Mouse (Mus musculus) adrenal gland, postnatal 4 days (tissue): Measurements from ENCODE around the gene Adam23. TPM values are rescaled to one million over a fixed set of nuclear protein-coding genes. Genes with fewer than 3 reads are reported as not detected.
"Not testable (repeated sequence)": the region's sequence is repeated elsewhere in the genome, so short reads cannot be mapped to it uniquely, and the experiment has no call there.

Experiments
- DNase-seq, 2 experiments: peaks; one replicate each; pipeline ENCODE4 v3.0.0; 2021 to 2022; ENCODE audit warnings: low spot score in 2 of 2, mixed read lengths in 2 of 2
- total RNA-seq, 2 experiments: library from RNA; stranded (reverse); gene quantifications; 2 replicates each; pipeline ENCODE4 v1.2.3; 2021

The Adam23 gene
- total RNA-seq, 2 experiments from 2014 or later = 18.5 to 21.2 TPM

DNA sequence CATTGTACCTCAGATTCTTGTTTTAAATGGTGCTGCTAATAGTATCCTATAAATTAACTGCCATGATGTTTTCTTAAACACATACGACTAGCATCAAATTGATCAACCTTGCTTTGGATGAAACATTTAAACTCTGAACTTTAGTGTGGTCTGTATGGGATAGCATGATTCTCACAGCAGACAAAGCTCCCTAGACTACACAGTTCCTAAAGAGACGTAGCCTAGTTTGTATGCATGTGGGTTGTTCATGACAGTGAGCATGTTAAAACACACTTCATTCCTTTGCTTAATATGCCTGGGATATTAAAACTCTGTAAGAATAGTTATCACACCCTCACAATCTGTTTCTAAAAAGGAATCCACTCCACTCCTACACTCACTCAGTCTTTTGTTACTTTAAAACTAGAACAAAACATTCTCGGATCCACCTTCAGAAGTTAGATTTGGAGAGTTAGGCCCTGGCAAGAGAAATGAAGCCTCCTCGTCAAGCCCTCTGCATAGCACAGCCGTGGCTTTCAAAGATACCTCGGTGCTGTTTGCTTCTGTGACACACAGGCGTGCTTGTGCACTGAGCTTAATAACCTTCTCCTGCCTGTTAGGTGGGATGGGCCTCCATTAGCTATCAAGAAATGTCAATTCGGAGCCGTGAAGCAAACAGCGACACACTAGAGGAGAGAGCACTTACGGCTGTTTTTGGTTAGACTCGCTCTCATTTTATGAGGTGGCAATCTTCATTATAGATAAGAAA, 128.3 kb downstream of the Adam23 start:
- no peak for DNase-seq

DNA sequence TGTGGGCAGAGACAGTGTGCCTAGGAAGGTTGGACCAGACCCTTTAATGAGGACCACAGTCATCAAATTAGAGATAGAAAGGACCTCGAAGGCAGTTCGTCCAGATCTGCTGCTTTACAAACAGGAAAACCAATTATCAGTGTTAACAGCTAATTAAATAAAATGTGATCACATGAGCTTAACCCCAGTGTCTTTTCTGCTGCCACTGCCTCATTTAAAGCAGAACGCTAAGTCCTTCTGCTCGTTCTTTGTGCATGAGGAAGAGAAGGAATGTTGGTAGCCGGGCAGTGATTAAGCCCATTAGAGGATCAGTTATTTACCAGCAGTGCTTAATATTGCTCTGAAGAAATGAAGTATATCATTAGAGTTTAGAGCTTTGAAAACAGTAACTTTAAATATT, 131.1 kb downstream of the Adam23 start:
- no peak for DNase-seq

DNA sequence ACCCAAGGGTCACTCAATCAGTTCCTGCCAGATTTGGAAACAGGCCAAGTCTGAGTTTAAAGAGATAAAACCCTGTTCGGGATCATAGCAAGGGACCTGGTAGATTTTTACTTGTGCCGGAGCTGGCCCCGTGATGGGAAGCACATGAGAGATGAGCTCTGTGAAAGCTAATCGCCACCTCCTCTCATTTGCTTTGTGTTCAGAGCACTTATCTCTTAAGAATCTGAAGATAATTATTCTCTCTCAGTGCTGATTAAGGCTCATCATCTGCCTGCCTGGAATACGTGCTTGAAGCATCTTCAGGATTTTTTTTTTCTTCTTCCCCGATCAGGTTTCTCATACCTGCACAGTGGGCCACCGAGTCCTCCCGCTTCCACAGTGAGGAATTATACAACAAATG, 133.5 kb downstream of the Adam23 start:
- DNase-seq = no peak

DNA sequence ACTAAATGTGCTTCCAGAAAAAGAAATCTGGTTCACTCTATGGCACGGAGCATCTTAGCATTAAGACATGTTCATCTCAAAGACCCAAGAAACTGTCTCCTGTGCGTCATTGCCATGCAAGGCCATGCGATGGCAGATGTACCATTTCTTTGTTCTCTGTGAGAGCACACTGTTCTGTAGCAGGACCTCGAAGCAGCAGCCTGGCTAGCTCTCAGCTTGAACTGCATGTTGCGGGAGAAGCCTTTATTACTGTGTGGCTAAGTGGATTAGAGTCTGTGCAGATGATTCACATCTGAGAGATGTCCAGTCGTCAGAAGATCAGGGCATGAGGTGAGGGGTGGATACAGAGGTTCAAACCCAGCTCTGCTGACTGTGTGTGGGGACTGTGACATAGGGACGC, 141.2 kb downstream of the Adam23 start:
- no peak for DNase-seq

DNA sequence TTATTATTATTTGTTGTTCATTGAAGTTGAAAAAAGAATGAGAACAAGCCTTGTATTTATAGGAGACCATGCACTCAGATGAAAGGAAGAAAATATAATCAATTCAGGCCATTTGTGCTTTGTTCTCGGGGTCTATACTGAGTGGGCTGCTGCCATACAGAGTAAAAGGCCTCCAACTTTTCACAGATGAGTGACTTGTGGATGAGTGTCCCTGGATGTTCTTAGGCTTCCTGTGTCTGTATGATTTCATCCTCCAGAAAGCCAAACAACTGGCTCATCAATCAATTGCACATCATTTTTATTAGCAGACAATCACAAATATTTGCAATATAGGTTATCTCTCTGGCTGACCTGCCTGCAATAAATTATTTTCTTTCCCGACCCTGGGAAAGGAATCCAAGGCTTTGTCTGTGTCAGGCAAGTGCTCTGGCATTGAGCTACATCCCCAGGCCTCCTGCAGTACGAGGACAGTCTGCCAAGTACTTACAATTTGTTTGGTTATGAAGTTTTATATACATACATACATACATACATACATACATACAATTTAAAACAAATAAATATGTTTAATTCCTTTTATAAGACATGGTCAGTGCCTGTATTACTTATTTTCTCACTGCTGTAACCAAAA, 158.3 kb downstream of the Adam23 start:
- no peak for DNase-seq

DNA sequence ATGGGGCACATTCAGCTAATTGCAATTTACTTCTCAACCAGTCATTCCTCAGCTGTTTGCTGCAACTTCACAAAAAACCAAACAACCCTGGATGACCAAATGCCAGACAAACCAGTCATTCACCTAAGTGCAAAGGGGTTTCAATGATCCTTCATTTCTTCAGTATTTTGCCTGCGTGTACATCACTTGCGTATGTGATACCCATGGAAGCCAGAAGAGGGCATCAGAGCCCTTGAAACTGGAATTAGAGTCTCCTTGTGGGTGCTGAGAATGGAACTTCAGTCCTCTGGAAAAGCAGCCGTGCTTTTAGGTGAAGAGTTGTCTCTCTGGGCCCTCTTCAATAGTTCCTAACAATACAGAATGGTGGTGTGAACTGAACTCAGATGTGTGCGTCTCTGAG, 163.9 kb downstream of the Adam23 start:
- DNase-seq = no peak

DNA sequence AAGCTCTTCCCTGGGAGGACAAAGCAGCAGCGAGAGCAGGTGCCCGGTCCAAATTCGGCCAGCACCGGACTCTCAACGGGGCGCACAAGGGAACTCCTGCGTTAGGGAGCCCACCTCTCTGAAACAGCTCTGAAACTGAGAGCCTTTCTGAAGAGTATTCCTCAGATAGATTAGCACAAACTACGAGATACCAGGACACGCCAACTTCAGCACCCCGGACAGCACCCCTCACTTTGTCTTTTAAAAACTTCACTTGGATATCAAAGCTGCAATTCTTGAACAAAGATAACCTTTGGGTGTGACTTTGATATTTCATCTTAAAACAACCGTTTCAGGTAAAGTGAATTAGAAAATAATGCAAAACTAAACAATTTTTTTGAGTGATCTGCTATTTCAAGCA, 168.9 kb downstream of the Adam23 start:
- DNase-seq = peak; percentile 24 to 30

DNA sequence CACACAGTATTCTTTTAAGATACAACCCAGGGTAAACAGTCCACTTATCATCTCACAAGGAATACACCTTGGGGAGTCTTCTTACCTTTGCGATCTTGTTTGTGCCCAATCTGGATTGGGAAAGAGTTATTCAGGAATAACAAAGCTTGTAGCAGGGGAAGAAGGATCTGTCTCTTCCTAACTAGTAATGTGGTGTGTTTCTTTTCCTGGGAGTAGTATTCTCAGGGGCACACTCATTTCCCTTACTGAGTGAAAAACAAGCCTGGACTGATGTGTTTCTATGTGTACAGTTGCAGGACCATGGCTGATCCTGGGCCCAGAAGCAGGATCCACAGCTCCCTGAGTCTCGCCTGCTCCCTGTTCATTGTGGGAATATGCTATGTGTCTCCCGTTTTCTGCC, 170.0 kb downstream of the Adam23 start, which contains the start of gene Gm39653:
TSS of gene Gm39653 (plus strand) at position 301 of the 400 bp plus-strand sequence.
- no peak for DNase-seq

DNA sequence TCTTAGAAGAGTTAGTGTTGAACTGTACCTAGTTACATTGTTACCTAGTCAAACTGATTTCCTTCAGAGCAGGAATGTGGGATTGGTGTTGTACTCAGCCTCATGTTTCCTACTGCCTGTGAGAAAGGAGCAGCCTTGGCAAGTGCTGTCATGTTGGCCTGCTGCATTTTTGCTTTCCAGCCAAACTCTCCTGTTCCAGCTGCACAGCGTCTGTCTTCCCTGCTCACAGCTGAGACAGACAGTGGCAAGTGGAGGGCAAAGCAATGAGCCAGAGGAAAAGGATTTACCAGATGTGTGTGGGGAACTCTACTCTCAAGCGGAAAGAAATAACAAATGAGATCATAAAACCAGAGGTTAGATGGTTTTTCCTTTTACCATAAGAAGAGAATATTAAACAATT, 182.5 kb downstream of the Adam23 start:
- no peak for DNase-seq

DNA sequence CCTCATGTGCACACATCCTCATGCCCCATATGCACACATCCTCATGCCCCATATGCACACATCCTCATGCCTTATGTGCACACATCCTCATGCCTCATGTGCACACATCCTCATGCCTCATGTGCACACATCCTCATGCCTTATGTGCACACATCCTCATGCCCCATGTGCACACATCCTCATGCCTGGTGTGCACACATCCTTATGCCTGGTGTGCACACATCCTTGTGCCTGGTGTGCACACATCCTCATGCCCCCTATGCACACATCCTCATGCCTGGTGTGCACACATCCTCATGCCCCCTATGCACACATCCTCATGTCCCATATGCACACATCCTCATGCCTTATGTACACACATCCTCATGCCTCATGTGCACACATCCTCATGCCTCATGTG, 184.7 kb downstream of the Adam23 start:
- not testable (repeated sequence) for DNase-seq

DNA sequence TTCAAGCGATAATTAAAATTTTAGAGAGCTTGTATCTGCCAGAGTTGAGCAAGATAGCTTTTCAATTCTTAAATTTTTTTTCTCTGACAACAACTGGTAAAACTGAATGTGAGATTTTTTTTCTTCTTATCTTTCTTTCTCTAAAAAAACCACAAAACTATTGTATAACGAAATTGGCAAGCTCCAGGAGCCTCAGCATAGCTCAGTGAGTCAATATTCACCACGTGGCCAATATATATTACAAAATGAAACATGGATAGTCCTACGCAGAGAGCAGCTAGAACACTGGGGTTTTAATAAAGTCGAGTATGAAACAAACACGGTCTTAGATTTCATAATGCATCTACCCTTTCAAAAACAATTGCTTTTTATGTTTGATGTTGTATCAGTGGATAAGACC, 194.2 kb downstream of the Adam23 start:
- no peak for DNase-seq

Other genes starting within 250 kb of the Adam23 start
- under 1 TPM; 0.20 to 0.53 TPM for gene Gpr1, start 231.3 kb upstream of the Adam23 start, total RNA-seq
- 10 to 100 TPM; 17.7 to 21.8 TPM for gene Zdbf2, start 172.6 kb upstream of the Adam23 start, total RNA-seq
- gene Gm39653, start 170.1 kb downstream of the Adam23 start, total RNA-seq = not detected
- not detected for gene Dytn, start 241.0 kb downstream of the Adam23 start, total RNA-seq